Mouse (Mus musculus) liver (tissue): ENCODE results near the gene Tm4sf5.
A peak's percentile ranks its signal among the peaks of the same experiment; 100 is the strongest.
"Not testable (repeated sequence)": the region's sequence is repeated elsewhere in the genome, so short reads cannot be mapped to it uniquely, and the experiment has no call there.

Experiments used
- DNase-seq: peaks from one replicate; pipeline ENCODE4 v3.0.0-alpha.2; 2020; ENCODE audit warnings: mixed read lengths

Tm4sf5 gene

DNA sequence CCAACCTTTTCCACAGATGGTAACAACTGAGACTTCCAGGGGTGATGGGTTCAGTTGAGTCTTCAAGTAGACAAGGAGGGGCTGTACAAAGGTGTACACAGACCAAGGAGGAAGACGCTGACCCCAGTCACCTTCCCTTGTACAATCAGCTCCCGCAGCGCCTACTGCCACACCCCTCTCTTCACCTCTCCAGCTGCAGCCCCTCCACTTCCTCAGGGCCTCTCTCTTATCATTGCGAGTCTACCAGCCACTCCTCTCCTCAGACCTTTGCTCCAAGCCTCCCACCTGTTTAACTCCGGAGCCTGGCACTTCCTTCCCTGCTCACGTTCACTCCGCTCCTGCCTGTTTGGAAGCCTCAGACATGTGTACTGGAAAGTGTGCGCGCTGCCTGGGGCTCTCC, at the start of gene Tm4sf5:
Gene Tm4sf5, plus strand, starts transcription at position 275 of the 400 bp plus-strand sequence.
- peak; percentile 38 for DNase-seq

DNA sequence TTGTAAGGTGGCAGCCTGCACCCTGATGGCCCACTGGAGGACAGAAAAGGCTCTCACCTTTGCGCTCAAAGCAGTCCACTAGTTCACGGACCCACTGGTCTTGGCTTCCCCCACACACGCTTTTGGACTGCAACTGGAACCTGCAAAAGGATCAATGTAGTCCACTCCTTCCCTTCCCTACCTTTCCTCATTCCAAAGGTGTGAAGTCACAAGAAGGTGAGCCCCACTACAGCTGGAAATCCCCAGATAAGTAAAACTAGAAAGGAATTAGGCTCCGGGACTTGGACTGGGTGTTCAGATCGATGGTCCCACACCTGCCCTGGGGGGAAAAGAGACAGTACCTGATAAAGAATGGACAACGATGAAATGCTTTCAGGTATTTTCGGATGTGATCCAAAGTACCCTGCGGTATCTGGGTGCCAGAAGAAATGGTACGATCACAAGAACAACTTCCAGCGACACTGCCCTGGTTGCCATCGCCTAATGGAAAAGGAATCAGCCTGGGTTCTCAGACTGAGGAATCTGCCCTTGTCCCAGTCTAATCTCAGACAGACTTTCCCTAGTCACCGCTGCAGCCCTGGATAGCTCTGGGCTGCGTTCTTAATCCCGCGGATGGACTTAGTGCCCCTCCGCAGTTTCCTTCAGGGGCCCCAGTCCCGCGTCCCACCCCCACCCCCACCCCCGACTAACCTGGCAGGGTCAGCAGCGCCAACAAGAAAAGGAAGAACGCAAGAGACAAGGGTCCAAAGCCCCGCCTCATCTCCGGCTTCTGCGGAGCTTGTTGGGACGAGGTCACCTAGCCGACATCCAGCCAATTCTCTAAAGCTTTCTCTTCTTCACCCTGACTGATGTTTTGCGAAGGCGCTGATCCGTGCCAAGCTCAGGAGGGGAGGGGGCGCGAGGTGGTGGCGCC, 46.1 kb upstream of the Tm4sf5 start, which contains the start of gene Zmynd15:
Gene Zmynd15, plus strand, starts transcription at position 746 of the 913 bp plus-strand sequence.
- no peak for DNase-seq

GRCm38 (mm10) chr11:70459601-70460101, 45.4 kb upstream of the Tm4sf5 start, which contains the start of gene Cxcl16:
Gene Cxcl16 (minus strand): TSS chr11:70459984.
- no peak for DNase-seq

DNA sequence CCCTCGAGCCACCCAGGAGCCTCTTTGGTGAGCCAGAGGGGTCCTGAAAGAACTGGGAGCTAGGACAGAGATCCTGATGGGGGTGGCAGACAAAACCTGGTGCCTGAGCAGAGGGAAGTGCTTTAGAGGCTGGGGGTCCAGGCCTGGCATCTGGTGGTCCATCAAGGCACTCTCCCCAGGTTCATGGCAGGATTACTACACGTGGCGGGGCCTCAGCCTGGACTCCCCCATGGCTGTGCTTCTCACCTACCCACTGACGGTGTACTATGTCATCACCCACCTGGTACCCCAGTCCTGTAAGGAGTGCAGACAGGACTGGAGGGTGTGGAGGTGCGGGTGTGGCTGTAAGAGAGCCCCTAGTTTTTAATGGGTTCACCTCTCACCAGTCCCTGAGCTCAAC, 41.1 kb upstream of the Tm4sf5 start:
- no peak for DNase-seq

DNA sequence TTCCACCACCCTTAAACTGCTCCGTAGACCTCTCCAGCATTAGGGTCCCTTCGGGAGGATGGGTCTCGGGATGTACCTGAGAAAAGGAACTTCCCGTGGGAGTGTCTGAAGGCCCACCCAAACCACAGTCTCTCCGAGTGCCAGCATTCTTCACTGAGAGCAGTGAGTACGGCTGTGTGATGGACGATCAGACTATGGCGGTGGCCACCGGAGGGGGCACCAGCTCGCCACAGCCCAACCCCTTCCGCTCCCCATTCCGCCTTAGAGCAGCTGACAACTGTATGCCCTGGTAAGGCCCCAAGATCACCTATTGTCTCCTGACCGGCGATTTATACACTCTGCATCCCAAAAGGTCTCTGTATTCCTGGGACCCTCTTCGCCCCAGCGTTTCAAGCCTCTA, 39.8 kb upstream of the Tm4sf5 start:
- DNase-seq = no peak

GRCm38 (mm10) chr11:70465824-70466223, 39.2 kb upstream of the Tm4sf5 start:
- DNase-seq = peak; percentile 15

- no peak for DNase-seq
These were observed 37.0 kb upstream of the Tm4sf5 start for GRCm38 (mm10) chr11:70467902-70468619.

GRCm38 (mm10) chr11:70469764-70470163, 35.3 kb upstream of the Tm4sf5 start:
- no peak for DNase-seq

GRCm38 (mm10) chr11:70472716-70473115, 32.3 kb upstream of the Tm4sf5 start:
- no peak for DNase-seq

- DNase-seq = not testable (repeated sequence)
These were observed 31.8 kb upstream of the Tm4sf5 start for GRCm38 (mm10) chr11:70473291-70473690.

GRCm38 (mm10) chr11:70474872-70475534, 30.0 kb upstream of the Tm4sf5 start:
- DNase-seq = no peak

DNA sequence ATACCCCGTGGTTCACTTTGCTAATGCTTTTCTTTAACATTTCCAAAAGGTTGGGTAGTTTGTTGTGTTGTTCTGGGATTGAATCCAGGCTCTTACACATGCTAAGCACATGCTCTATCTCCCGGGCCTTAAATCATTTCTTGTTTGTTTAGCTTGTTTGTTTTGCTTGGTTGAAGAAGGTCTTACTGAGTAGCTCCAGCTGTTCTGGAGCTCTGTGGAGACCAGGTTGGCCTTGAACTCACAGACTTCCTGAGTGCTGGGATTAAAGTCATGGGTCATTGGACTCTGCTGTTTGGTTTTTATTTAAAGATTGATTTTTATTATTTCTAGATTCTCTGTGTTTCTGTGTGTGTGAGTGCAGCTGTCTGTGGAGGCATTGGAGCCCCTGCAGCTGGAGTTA, 19.5 kb upstream of the Tm4sf5 start:
- DNase-seq = no peak

DNA sequence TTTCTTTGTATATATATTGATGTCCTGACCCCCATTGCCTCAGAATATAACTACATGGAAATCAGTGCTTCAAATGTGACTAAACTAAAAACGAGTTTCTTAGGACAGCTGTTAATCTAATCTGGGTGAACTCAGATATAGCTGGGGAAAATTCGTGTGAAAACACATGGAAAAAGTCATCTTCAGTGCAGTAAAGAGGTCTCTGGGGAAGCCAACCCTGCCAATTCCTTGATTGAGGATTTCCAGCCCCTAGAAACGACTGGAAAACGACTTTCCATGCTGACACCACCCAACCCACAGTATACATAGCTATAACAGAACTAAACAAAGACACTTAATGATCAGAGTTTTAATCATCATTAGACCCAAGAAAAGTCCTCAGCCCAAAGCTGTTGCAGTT, 17.2 kb upstream of the Tm4sf5 start:
- DNase-seq = no peak

- DNase-seq = no peak
These were observed 15.9 kb upstream of the Tm4sf5 start for GRCm38 (mm10) chr11:70489138-70489537.

GRCm38 (mm10) chr11:70489684-70490083, 15.4 kb upstream of the Tm4sf5 start:
- DNase-seq = no peak

- DNase-seq = no peak
These were observed 5.2 kb upstream of the Tm4sf5 start for GRCm38 (mm10) chr11:70499566-70500475.

DNA sequence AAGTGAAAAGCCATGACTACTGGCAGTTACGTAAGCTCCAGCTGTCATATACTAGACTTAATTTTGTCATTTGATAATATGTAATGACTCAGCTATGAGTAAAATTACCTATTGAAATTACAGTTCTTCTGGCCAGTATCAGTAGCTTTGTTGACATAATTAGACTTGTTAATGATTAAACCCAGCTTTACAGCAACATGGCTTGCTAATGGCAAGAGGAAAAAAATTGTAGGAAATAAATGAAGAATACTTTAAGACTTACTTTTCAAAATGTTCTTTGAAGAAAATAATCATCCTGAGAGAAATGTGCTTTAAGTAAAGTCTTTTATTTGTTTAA, 4.6 kb upstream of the Tm4sf5 start:
- no peak for DNase-seq

DNA sequence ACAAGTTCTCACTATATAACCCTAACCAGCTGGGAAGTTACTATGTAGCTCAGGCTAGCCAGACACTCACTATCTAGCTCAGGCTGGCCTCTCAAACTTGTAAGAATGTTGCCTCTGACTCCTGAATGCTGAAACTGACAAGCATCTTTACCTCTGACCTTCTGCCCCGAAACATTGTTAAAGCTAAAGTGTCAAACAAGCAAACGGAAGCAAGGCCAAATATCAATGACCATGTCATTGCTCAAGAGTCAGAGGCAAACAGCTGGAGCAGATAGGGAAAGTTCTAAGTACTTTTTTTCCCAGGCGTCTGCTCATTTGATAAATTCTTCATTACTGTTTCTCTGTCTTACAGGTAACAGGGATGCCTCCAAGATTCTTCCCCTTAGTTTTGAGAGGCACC, 3.0 kb upstream of the Tm4sf5 start:
- DNase-seq = no peak

DNA sequence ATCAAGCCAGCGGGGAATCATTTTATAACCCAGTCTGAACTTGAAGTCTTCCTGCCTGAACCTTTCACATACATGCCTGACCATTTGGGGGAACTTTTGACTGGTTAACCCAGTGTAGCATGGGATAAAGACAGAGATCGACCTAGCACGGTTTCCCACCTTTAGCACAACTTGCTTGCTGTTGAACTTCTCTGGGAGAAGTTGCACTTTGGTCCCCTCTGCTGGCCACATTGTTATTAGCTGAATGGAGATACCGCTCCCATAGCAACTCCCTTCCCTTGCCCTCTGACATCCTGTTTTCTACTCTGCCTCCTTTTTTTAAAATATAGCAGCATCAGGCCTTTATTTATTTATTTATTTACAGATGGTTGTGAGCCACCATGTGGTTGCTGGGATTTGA, 1.3 kb downstream of the Tm4sf5 start:
- DNase-seq = peak; percentile 67

- no peak for DNase-seq
These were observed 2.0 kb downstream of the Tm4sf5 start for GRCm38 (mm10) chr11:70506962-70507515.

DNA sequence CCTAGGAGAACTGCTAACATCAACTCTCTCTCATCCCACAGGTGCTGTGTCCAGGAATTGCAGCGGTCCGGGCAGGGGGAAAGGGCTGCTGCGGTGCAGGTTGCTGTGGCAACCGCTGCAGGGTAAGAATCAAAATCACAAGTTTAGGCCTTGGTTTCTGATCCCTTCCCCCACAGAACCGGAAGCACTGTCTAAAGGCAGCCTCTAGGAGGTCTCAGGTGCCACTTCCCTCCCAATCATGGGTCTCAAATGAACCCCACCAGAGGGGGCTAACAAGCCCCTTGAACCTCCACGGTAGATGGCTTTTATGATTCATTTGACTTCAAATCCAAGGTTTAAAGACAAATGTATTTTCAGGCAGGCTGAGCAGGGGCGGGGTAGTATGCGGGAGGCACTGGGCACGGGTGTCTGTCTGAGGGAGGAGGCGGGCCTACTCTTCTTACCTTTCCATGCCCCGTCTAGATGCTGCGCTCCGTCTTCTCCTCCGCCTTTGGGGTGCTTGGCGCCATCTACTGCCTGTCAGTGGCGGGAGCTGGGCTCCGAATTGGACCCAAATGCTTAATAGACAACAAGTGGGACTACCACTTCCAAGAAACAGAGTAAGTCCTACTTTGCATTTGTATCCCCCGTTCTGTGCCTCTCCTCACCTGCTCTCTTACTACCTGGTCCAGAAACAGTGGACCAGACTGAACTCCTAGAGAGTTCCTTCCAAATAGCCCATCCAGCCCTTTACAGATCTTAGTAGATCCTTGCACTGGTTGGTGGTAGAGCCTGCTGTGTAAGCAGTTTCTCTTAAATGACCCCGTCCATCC, 4.9 kb downstream of the Tm4sf5 start:
- peak; percentile 60 for DNase-seq
